Mouse (Mus musculus): ENCODE measurements around the gene Limk1. TPM values are rescaled to one million over a fixed set of nuclear protein-coding genes. Genes with fewer than 3 reads are reported as not detected.
A peak's percentile ranks its signal among the peaks of the same experiment; 100 is the strongest.

Limk1 gene
- polyA plus RNA-seq, 1 experiment from 2014 or later, result 0.59 TPM

DNA sequence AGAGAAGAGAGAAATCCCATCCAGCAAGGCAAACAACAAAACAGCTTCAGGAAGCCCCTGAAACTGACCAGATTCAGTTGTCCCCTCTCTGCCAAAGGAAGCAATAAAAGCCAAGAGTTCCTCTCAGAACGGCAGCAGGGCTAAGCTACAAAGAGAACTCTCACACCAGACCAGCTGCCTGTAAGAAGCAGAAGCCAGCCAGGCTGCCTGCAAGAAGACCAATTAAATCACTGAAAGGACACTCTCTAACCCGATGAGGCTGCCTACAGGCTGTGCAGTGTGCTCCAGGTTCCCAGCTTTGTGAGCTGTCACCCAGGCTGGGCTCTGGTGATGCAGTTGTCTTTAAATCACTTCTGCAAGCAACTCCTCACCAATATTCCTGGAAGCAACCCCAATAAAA is 4.6 kb downstream of the Limk1 start:
- Histone ChIP-seq H3K27me3 (ENCODE audit: insufficient read depth, low read length) (0 out of 2 replicates have a peak, but pooled peaks cover 4% of the 10 kb centered on the region), H3K9me3 (ENCODE audit: low read length) (no peaks in the 10 kb centered on the region), H3K36me3 (replicated peaks; ENCODE audit: insufficient read depth, low read length) (no peaks in the 10 kb centered on the region), H3K4me1 (ENCODE audit: insufficient read depth) (peaks cover 28% of the 10 kb centered on the region), H3K4me3 (ENCODE audit: low read depth, low read length) (no peak overlapping the region), H3K4me2 (ENCODE audit: low read depth, low read length) (no peak overlapping the region), H3K9ac (replicated peaks) (no peak overlapping the region), H3K27ac (ENCODE audit: low read depth) (no peak overlapping the region)
- ATAC-seq (no peak), DNase-seq (no peak)
- WGBS (ENCODE audit: insufficient replicate concordance), result 57% methylated on average over 2 of the region's 2 CpGs
- TF ChIP-seq EP300 (IDR thresholded peaks at IDR 0.05; ENCODE audit: low read depth) (no peak), CTCF (IDR thresholded peaks at IDR 0.05; ENCODE audit: low read depth) (no peak)

DNA sequence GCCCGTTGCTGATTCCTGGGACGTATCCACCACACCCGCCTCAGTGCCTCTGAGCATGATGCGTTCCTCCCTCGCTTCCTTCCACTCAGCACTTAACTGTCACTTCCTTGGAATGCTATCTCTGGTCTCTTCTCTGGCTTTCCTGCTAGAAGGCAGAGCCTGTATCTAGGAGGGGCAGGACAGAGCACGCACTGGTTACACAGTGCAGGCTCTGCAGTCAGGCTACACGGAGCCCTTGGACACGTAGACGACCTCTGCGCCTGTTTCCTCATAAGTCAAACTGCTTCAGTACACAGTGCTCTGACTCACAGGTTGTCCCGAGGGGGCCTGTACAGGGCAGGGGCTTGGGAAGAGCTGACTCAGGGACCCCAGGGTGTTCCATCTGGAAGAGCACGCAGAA is 8.2 kb downstream of the Limk1 start:
- Histone ChIP-seq H3K9ac (replicated peaks) (no peak overlapping the region; the same call in 1 of the 2 replicates), H3K4me3 (ENCODE audit: low read depth, low read length) (no peak overlapping the region), H3K27ac (ENCODE audit: low read depth) (peak overlapping the region; percentile 69), H3K36me3 (replicated peaks; ENCODE audit: insufficient read depth, low read length) (no peaks in the 10 kb centered on the region), H3K4me2 (ENCODE audit: low read depth, low read length) (no peak overlapping the region), H3K9me3 (ENCODE audit: low read length) (no peaks in the 10 kb centered on the region), H3K4me1 (ENCODE audit: insufficient read depth) (peaks cover 44% of the 10 kb centered on the region), H3K27me3 (ENCODE audit: insufficient read depth, low read length) (no peaks in the 10 kb centered on the region)
- DNase-seq (peak; percentile 51), ATAC-seq (peak; percentile 73)
- no peak for TF ChIP-seq CTCF (IDR thresholded peaks at IDR 0.05; ENCODE audit: low read depth)
- peak; percentile 41; the same call in 1 of the 2 replicates for TF ChIP-seq EP300 (IDR thresholded peaks at IDR 0.05; ENCODE audit: low read depth)
- WGBS (ENCODE audit: insufficient replicate concordance), result 61% methylated on average over 12 of the region's 12 CpGs

DNA sequence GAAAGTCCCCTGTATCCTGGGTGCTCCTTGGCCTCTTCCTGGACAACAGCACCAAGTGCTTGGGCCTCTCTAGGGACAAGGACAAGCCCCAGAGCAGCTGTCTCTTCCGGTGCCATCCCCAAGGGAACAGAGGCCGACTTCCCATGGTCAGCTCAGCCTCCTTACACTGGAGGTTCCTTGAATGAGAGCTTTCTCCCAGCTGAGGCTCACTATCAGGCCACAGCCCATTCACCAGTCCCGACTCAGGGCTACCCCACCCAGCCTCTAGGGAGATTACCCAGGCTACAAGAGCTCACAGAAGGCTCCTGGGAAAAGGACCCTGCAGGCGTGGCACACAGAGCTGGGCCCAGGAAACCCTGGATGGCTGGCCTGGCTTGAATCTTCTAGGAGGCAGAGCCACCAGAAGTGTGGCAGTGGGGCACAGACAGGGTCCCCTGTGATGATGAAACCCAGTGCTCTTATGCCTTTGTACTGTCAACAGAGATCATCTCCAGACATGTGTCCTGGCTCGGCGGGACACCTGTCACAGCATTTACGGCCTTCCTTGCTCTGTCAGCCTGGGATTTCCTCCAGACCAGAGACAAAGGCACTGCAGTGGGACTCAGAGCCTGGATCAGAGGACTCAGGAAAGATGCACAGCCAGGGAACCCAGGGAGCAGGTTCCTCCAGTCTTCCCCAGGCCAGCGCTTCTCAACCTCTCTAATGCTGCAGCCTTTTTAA is 9.4 kb downstream of the Limk1 start:
- Histone ChIP-seq H3K9me3 (ENCODE audit: low read length) (no peaks in the 10 kb centered on the region), H3K27ac (ENCODE audit: low read depth) (peak overlapping the region; percentile 64), H3K9ac (replicated peaks) (0 out of 2 replicates have a peak overlapping the region, but pooled peaks have one; percentile 6), H3K4me2 (ENCODE audit: low read depth, low read length) (no peak overlapping the region), H3K4me3 (ENCODE audit: low read depth, low read length) (no peak overlapping the region), H3K27me3 (ENCODE audit: insufficient read depth, low read length) (no peaks in the 10 kb centered on the region), H3K36me3 (replicated peaks; ENCODE audit: insufficient read depth, low read length) (no peaks in the 10 kb centered on the region), H3K4me1 (ENCODE audit: insufficient read depth) (peaks cover 44% of the 10 kb centered on the region)
- no peak for ATAC-seq
- TF ChIP-seq CTCF (IDR thresholded peaks at IDR 0.05; ENCODE audit: low read depth), result no peak
- TF ChIP-seq EP300 (IDR thresholded peaks at IDR 0.05; ENCODE audit: low read depth), result no peak
- peak; percentile 33 for DNase-seq
- WGBS (ENCODE audit: insufficient replicate concordance), result 60% methylated on average over 8 of the region's 8 CpGs

DNA sequence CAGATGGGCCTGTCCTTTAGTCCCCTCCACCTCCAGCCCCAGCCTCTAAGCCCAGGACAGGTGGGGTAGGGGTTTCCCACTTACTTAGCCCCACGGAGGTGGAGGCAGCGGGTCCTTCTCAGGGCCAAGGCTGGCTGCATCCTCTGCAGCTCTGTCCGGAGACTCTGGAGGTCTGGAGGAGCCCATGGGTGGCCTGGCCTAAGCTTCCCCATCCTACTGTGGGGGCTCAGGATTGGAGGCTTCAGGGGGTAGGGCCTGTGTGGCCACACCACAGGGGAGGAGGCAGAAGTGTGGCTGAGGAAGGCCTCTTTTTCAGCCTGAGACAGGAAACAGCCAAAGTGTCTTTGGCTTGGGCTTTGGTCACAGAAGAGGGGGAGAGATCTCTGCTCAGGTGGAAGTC is 10.4 kb downstream of the Limk1 start:
- Histone ChIP-seq H3K9ac (replicated peaks) (0 out of 2 replicates have a peak overlapping the region, but pooled peaks have one; percentile 8), H3K36me3 (replicated peaks; ENCODE audit: insufficient read depth, low read length) (no peaks in the 10 kb centered on the region), H3K4me2 (ENCODE audit: low read depth, low read length) (peak overlapping the region; percentile 68; the same call in 1 of the 2 replicates), H3K9me3 (ENCODE audit: low read length) (no peaks in the 10 kb centered on the region), H3K4me3 (ENCODE audit: low read depth, low read length) (peak overlapping the region; percentile 16; the same call in 1 of the 2 replicates), H3K4me1 (ENCODE audit: insufficient read depth) (peaks cover 44% of the 10 kb centered on the region), H3K27ac (ENCODE audit: low read depth) (peak overlapping the region; percentile 64; the same call in 1 of the 2 replicates), H3K27me3 (ENCODE audit: insufficient read depth, low read length) (no peaks in the 10 kb centered on the region)
- ATAC-seq, result no peak
- no peak for TF ChIP-seq EP300 (IDR thresholded peaks at IDR 0.05; ENCODE audit: low read depth)
- TF ChIP-seq CTCF (IDR thresholded peaks at IDR 0.05; ENCODE audit: low read depth), result no peak
- peak; percentile 37 for DNase-seq
- WGBS (ENCODE audit: insufficient replicate concordance), result 50% methylated on average over 3 of the region's 3 CpGs

DNA sequence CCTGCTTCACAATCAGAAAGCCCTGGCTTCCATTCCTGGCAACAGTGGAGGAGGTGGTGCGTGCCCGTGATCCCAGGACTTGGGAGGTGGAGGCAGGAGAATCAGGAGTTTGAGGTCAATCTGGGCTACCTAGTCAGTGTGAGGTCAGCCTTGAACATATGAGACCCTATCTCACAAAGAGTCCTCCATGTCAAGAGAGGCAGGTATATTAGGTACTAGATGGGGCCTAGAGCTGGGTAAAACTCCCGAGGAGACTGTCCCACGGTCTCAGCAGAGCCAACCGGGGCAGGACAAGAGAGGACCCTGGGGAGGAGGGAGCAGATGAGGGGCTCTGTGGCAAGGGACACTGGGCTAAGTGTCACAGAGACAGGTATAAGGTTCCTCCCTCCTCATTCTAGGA is 10.9 kb downstream of the Limk1 start:
- H3K27ac ChIP-seq (ENCODE audit: low read depth), result peak overlapping the region; percentile 29; the same call in 1 of the 2 replicates
- H3K4me1 ChIP-seq (ENCODE audit: insufficient read depth), result peaks cover 44% of the 10 kb centered on the region
- WGBS (ENCODE audit: insufficient replicate concordance), result 58% methylated on average over 5 of the region's 5 CpGs
- DNase-seq (no peak), ATAC-seq (no peak)
- TF ChIP-seq CTCF (IDR thresholded peaks at IDR 0.05; ENCODE audit: low read depth), result no peak
- no peak for TF ChIP-seq EP300 (IDR thresholded peaks at IDR 0.05; ENCODE audit: low read depth)
- H3K4me2 ChIP-seq (ENCODE audit: low read depth, low read length), result peak overlapping the region; percentile 68
- no peaks in the 10 kb centered on the region for H3K36me3 ChIP-seq (replicated peaks; ENCODE audit: insufficient read depth, low read length)
- H3K9me3 ChIP-seq (ENCODE audit: low read length), result no peaks in the 10 kb centered on the region
- no peaks in the 10 kb centered on the region for H3K27me3 ChIP-seq (ENCODE audit: insufficient read depth, low read length)
- H3K9ac ChIP-seq (replicated peaks), result 0 out of 2 replicates have a peak overlapping the region, but pooled peaks have one; percentile 8
- peak overlapping the region; percentile 16; the same call in 1 of the 2 replicates for H3K4me3 ChIP-seq (ENCODE audit: low read depth, low read length)

DNA sequence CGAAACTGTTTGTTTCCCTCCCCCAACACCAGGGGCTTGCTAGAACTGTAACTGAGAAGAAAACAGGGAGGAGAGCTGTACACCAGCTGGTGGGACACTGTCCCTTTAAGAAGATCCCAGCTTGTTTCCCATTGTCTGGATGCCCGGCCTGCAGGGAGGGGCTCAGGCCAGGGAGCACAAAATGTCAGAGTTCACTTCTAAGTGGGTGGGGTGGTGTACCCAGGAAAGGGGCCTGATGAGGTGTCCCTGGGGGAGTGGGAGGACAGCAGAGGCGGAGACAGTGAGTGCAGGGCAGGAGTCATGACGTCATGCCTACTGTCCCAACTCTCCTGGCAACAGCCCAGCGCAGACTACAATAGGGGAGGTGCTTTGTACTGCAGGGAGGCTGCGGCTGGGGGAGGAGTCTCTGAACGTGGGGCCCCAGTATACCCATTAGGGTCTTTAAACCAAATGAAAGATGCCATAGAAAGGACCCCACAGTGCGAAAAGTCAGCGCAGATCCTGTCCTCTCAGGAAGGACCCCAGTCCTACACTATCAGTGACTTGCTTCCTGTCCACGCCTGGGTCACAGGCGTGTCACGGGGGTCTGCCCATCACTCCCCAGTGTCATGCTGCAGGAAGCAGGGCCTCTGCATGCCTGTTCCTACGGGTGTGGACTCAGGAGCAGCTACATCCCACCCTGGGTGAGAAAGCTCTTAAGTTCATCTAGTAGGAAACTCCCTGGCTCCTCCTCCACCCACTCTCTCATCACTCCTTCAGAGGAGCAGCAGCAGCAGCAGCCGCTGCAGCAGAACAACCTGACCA is 12.2 kb downstream of the Limk1 start:
- H3K27ac ChIP-seq (ENCODE audit: low read depth), result peak overlapping the region; percentile 62
- peaks cover 40% of the 10 kb centered on the region for H3K4me1 ChIP-seq (ENCODE audit: insufficient read depth)
- ATAC-seq (peak; percentile 73), DNase-seq (peak; percentile 83)
- H3K27me3 ChIP-seq (ENCODE audit: insufficient read depth, low read length), result no peaks in the 10 kb centered on the region
- no peaks in the 10 kb centered on the region for H3K36me3 ChIP-seq (replicated peaks; ENCODE audit: insufficient read depth, low read length)
- TF ChIP-seq CTCF (IDR thresholded peaks at IDR 0.05; ENCODE audit: low read depth) (no peak), EP300 (IDR thresholded peaks at IDR 0.05; ENCODE audit: low read depth) (0 out of 2 replicates have a peak, but pooled peaks have one; percentile 41)
- H3K9ac ChIP-seq (replicated peaks), result peak overlapping the region; percentile 22; the same call in 1 of the 2 replicates
- 6% methylated on average over 14 of the region's 14 CpGs for WGBS (ENCODE audit: insufficient replicate concordance)
- H3K4me3 ChIP-seq (ENCODE audit: low read depth, low read length), result peak overlapping the region; percentile 21
- peak overlapping the region; percentile 68 for H3K4me2 ChIP-seq (ENCODE audit: low read depth, low read length)
- no peaks in the 10 kb centered on the region for H3K9me3 ChIP-seq (ENCODE audit: low read length)
